Mouse (Mus musculus): ENCODE data around the gene Slc11a1.
"Not testable (repeated sequence)": the region's sequence is repeated elsewhere in the genome, so short reads cannot be mapped to it uniquely, and the experiment has no call there.

Gene Slc11a1

DNA sequence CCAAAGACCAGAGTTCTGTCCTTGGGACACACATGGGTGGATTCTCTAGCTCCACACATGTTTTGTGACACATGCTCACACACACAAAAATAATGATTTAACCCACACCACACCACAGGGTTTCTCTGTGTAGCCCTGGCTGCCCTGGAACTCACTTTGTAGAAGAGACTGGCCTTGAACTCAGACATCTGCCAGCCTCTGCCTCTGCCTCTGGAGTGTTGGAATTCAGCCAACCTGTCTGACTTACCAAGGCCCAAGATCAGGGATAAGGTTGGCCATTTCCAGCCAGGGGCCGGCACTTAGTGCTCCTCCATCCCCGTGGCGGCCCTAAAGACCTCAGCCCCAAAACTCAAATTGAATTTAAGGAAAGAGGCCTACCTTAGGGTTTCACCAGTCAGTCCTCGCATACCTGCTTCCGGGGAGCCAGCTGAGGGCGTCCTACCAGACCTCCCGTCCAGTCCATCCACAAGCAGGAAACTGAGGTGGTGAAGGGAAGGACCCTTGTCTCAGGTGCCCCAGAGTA lies 13.5 kb downstream of the Slc11a1 start:
- no peak for DNase-seq

DNA sequence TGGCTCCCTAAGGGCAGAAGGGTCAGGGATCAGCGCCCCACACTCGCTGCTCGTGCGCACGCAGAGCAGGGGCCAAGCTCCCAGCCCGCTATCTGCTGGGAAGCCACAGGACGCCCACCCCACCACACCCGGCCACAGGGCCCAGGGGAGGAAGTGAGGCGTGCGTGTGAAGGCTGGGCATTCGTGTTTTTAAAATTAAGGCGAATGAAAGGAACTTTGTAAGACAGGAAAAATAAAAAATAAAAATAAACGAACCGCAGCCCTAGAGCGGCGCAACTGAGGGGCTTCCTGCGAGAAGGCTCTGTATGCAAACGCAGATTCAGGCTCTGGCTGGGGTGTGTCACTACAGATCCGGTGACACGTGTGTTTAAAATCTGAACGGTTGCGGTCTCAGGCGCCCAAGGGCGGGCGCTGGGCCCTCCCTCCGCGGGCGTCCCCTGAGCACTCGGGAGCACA lies 14.9 kb downstream of the Slc11a1 start:
- DNase-seq: no peak

DNA sequence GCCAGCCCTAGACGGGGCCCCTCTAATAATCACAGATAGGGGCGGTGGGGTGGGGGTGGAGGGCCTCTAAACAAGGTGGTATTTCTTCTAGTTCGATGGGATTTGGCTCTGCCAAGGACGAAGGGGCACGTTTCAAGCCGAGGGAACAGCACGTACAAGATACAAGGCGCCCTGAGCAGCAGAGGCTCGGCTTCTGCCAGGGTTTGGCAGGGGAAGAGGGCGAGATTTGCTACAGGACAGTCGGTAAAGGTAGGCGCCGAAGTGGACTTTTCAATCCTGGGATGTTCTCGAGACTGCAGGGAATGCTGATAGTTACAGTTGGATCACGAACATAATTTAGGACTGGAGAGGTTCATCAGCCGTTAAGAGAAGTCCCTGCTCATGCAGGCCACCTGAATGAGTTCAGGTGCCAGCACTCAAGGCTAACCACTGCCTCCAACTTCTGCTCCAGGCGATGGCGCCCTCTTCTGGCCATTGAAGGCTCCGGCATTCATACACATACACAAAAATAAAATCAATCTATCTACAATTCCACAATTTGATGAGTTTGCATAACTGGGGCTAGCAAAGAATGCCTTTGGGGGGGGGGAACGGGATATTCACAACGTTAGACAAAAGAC lies 15.4 kb downstream of the Slc11a1 start:
- peak; percentile 52 for DNase-seq

DNA sequence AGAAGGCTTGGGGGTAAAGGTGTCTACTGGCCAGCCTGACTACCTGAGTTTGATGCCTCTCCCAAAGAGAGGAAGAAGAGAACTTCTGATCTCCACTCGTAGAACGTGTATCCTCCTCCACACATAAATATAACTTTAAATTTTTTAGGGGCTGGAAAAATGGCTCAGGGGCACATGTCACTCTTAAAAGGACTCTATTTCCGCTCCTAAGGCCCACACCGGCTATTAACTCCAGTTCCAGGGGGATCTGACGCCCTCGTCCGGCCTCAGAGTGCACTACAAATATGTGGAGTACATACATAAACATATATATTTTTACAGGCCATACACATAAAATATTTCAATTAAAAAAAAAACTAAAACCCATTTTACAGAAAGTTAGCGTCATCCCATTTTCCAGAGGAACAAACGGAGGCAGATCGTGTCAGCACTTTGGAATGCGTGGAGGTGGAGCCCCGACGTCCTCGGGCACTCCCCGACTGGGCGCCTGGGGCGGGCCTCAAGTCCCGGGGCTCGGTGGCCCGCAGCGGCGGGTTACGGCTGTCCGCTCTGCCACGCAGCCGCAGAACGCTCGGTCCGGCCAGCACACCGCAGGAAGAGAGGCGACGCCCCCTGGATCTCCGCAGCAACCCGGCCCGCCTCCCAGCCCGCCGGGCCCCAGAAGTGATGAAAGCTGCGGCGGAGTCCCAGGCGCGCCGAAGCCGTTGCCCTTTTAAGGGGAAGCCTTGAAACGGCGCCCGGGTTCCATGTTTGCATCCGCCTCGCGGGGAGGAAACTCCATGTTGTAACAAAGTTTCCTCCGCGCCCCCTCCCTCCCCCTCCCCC lies 16.1 kb downstream of the Slc11a1 start, which contains the start of gene Ctdsp1:
TSS of gene Ctdsp1 (plus strand) at position 586 of the 825 bp plus-strand sequence.
- peak; percentile 97 for DNase-seq

DNA sequence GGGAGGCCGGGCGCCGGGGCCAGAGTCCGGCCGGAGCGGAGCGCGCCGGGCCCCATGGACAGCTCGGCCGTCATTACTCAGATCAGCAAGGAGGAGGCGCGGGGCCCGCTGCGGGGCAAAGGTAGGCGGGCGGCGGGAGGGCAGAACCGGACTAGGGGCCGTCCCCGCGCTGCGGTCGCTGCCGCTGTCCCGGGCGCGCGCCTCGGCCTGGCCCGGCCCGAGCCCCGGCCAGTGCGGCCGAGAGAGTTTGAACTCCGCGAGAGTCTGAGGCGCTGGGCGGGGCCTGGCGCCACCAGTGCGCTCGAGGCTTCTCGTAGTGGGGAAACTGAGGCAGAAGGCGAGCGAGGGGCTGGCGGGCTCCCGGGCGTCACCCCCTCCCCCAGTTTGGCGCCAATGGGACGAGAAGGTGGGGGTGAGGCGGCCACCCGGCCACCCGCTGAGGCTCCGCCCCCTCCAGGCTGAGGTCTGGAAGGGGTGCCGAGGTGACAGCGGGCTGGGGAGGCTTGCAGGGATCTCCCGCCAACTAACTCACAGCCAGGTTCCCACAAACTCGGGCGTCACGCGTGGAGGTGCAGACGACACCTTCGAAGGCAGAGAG lies 16.9 kb downstream of the Slc11a1 start:
- peak; percentile 43 for DNase-seq

DNA sequence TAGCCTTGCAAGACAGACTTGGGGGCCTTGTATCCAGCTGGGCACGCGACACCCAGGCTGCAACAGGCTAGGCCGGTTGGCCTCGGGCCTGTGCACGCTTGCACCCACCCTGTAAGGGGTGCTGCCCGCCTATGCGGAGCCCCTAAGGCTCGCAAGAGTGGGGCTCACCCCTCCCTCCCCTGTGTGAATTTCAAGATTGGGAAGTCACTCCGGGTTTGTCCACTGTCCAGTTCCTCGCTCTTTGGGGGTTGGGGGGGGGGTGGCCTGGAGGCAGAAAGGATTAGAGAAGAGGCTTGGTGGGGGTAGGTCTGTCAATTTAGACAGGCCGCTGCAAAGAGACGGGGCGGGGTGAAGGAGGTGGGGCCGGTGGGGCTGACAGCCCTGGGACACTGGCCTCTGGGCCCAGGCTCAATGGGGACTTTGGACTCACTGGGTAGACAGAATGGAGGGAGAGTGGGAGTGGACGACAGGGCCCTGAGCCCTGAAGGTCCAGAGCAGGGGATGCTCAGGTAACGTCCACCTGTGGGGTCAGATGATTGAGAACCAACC lies 17.5 kb downstream of the Slc11a1 start:
- no peak for DNase-seq

DNA sequence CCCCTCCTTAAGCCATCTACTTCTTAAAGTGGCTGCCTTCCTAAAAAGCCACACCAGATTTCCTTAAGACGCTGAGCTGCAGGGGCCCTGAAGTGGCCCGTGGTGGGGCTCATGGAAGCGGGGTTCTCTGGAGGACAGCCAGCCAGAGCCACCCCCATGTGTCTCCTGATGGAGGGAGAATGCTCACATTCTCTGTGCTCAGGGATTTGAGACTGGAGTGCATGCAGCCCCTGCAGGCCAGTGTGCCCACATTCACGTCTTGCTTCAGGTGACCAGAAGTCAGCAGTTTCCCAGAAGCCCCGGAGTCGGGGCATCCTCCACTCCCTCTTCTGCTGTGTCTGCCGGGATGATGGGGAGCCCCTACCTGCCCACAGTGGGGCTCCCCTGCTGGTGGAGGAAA lies 18.0 kb downstream of the Slc11a1 start:
- no peak for DNase-seq

DNA sequence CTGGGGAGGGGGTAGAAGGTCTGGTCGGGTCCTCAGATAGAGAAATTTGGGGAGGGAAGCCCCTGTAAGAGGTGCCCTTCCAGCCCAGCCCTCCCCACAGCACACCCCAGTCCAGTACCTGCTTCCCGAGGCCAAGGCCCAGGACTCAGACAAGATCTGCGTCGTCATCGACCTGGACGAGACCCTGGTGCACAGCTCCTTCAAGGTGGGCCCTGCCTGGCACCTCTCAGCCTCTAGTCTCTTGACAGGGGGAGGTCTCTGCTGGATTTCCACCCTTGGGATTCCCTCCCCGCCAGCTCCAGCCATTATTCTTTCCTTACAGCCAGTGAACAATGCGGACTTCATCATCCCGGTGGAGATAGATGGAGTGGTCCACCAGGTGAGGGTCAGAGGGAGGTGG lies 18.7 kb downstream of the Slc11a1 start:
- no peak for DNase-seq

DNA sequence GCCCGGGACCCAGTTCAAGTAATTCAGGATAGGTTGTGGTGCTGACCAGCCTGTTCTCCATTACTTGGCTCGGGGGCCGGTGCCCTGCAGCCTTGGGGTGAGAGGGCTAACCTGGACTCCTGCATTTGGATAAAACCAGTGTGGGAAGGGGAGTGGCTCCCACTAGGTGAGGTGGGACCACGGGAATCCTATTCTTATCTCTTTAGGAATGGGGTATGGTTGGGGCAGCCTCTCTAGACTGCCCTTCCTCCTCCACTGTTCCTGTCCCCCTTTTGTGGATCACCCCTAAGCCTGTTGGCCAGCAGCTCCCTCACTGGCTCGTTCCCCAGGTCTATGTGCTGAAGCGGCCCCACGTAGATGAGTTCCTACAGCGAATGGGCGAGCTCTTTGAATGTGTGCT lies 19.3 kb downstream of the Slc11a1 start:
- no peak for DNase-seq

DNA sequence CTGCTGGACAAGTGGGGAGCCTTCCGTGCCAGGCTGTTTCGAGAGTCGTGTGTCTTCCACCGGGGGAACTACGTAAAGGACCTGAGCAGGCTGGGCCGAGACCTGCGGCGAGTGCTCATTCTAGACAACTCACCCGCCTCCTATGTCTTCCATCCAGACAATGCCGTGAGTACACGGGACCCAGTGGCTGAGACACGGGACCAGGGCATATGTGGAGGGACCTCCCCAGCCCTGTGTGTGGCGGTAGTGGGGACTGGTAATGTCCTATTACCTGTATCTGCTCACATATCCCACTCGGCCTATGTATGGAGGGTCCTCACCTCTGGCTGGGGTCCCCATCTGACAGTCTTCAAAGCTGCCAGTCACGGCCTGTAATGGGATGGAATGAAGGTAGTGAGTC lies 19.9 kb downstream of the Slc11a1 start:
- DNase-seq: no peak

DNA sequence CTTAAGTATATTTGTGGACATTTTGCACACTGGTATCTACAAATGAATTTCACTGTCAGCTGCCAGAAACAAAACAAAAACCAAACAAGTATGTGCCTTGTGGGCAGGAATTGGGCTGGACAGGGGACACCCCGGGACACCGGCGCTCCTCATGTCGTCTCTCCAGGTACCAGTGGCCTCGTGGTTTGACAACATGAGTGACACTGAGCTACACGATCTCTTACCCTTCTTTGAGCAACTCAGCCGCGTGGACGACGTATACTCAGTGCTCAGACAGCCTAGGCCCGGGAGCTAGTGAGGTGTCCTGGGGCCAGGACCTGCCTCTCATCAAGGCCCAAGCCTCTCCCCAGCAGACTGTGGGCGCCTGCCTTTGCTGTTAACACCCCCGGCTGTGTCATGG lies 20.3 kb downstream of the Slc11a1 start:
- DNase-seq: no peak

DNA sequence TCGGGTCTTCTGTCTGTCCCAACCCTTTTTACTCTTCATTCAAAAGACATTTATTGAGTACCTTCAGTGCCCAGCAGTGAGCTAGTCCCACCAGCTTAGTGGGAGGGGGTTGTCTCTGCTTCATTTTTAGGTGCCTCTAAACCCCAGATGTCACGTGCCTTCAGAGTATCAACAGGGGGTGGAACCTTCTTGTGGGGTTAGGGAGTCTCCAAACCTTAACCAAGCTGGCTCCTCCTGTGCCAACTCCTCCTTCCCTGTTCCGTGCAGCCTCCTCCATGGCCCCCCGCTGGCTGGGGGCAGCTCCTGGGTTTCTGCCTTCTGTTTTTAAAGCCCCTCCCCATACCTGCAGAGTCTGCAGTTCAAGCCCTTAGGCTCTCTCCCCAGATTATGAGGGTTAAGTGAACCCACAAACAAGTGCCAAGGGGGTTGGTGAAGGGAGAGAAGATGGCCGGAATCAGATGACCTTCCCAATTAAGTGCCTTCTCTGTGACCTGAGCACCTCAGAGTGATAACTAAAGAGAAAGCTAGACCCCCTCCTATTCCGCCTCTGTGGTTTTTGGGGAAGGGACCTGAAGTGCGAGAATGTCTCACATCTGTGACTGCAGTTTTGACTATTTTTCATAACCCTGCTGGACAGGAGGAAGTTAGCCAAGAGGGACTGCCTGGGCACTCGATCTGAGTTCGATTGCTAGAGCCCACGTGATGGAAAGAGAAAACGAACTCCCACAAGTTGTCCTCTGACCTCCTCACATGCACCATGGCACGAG lies 21.6 kb downstream of the Slc11a1 start:
- not testable (repeated sequence) for DNase-seq

DNA sequence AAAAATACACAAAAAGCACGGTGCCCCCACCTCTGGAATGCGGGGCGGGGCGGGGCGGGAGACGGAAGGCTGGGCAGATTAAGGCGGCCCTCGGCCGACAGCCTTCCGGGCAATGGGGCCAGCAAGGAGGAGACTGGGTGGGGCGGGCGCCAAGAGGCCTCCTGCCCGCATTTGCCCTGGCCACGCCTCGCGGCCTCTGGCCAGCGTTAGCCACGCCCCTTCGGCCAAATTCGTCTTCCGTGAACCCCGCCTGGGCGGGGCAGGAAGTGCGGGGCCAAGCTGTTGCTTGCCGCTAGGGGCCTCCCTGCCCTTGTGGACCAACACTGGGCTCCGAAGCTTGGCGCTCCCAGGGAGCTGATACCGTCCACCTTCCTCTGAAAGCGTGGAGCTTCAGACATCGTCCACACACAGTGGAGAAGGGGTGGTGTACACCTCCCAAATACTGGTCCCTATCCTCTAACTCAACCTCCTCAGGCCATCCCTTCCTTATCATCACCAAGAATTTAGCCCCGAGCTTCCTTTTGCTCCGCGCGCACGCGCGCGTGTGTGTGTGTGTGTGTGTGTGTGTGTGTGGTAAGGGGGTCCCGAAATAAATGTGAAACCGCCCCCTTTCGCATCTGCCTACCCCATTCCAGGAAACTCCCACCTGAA lies 22.4 kb downstream of the Slc11a1 start:
- peak; percentile 82 for DNase-seq

DNA sequence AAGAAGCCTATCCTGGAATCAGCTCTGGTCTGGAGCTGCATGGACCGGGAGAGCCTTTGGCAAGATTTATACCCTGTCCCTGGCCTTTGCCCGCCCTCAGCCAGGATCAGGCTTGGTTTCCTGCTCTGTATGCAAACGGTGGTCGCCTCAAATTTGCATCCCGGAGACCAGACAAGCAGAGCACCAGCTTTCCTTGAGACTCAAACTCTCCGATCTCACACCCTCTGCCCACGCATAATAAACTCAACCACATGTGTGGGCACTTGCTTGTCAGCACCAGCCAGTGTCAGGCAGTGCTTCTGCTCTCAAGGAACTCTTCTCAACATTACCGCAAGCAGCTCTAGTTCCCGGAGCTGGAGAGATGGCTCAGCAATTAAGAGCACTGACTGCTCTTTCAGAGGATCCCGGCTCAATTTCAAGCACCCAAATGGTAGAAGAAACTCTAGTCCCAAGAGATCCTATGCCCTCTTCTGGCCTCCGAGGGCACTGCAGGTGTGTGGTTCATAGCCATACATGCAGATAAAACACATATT lies 23.0 kb downstream of the Slc11a1 start:
- peak; percentile 54 for DNase-seq

DNA sequence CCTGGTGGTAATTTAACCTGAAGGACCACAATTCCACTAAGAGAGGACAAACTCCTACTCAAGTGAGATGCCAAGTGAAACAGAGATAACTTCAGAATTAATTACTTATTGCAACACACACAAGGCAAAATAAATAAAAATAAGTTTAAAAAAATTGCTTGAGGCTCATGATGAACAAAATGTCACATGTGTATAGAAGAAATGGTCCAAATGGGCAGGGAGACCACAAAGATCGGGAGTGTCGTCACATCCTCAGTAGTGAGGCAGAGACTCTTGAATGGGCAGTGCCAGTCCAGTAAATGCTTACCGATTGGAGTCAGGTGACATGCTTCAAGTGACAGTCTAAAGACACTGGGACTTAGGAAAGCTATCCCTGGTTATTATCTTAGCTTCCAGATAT lies 25.5 kb downstream of the Slc11a1 start:
- DNase-seq: no peak

DNA sequence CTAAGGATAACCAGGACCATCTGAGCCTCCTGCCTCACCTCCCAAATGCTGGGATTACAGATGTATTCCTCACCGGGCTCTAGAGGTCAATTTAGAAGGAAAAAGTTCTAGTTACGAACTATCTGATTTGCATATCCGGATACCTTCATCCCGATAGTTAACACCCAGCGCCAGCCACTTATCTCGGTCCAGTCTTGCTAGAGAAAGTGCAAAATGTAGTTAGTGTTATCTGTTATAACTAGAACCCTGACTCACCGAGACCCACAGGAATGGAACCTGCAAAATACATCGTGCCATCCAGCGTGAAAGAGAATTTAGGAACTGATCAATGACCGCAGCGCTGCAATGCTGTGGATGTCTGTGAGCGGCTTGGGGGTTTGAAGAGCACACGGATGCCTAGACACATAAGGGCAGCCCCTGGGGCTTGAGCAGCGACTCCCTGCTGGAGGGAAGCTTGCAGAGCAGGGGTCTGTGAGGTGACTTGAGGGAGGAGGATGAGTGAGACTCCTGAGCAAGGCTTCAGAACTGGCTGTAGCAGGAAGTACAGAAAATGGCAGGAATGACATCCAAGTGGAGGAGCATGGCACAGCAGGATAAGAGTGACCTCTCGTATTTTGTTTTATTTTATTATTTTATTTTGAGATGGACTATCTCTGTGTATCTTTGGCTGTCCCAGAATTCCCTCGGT lies 26.2 kb downstream of the Slc11a1 start:
- no peak for DNase-seq

DNA sequence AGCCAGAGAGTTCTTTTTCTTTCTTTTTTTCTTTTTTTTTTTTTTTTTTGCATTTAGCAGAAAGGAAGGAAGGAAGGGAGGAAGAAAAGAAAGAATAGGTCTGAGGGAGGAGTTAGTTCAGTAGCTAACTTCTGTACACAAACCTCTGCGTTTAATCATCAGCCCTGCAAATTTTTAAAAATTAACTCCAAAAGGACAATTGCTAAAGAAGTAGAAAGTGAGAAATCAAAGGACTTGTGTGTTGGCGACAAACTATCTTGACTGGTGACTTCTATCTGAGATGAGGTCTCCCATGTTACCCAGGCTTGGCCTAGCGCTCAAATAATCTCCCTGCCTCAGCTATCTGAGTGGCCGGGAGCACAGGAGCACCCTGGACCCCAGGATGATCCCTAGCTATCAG lies 29.2 kb downstream of the Slc11a1 start:
- no peak for DNase-seq

DNA sequence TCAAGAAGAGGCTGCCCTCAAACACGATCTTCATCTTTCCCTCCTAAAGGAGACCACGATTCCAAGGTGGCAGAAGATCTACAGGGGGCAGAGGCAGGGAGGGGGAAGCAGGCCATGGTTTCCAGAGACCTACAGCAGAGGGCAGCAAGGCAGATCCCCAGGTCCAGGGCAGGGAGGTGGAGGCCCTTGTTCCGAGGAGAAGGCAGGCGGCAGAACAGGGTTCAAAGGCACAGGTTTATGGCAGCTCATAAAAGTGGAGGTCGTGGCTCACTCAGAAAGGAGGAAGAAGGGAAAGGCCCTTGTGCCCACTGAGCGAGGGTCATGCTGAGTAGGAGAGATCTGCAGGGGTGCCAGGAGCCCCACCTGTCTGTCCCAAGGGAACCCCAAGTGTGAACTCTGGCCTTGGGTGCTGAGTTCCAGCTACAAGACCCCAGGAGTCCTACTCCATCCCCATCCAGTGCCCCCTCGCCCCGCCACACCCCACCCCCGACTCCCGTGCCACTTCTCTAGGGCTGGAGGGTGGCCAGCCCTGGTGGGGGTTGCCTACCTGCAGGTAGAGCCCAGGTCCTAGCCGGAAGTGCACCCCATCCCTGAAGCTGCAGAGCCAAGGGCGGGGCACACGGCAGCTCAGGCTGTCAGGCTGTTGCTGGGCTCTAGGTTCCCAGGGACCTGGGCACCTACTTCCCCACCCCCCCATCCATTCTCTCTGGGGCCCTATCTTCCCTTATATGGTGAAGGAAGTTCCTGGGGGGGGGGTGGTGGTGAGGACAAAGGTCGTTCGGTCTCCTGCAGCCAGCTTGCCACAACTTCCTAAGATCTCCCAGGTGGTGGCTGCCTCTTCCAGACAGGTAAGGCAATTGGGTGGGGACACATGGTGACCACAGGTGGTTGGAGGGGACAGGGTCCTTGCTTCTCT lies 33.9 kb downstream of the Slc11a1 start, which contains the start of gene Vil1:
TSS of gene Vil1 (plus strand) at position 788 of the 916 bp plus-strand sequence.
- no peak for DNase-seq

DNA sequence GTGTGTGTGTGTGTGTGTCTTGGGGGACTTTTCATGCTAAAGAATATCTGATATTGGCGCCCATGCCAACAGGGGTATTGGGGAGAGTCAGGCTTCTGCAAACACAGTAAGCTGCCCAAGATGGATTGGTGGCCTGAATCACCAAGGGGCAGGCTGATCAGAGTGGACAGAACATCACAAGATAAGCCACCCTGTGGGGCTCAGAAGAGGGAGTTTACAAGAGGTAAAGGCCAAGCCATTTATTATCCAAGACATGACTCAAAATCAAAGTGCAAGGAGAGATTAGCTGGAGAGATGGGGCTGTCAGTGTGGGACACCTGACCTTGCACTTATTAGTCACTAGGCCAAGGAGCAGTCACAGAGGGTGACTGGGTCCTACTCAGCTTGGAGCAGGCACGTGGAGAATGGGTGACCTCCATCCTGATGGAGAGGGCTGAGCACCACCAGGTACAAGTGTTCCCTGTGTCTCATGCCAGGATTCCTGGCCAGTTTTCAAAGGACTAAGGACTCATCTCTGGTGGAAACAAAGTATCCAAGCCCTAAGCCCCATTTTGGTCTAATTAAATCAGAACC lies 36.8 kb downstream of the Slc11a1 start:
- no peak for DNase-seq

DNA sequence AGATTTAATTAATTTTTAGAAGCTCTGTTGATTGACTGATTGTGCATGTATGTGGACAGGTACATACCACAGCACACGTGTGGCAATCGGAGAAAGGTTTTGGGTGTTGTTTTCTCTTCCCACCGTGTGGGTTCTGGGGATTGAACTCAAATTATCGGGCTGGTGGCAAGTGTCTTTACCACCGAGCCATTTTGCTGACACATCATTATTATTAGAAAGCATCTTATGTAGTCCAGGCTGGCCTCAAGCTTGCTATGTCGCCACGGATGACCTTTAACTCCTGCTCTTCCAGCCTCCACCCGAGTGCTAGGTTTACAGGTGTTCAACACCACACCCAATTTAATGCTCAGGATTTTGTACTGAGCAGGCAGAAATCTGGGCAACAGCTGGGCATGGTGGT lies 37.7 kb downstream of the Slc11a1 start:
- DNase-seq: no peak

All from right cerebral cortex, postnatal 14 days (tissue).